Mouse (Mus musculus) kidney, postnatal 36 days (tissue): ENCODE measurements at regions not wholly inside any gene's neighbourhood (a gene's known extent, or its start where the extent isn't known, plus 50 kb on each side); places are given as distances from the start of the nearest gene placed in this dataset.

Experiments used
- DNase-seq, 2 experiments: peaks; one replicate each; pipeline ENCODE4 v3.0.0; 2021 to 2022; ENCODE audit warnings: mixed read lengths in 2 of 2

GRCm38 (mm10) chr6:104040450-104040849 lies 452.1 kb upstream of the Cntn6 start:
- DNase-seq = no peak

- DNase-seq = no peak
These were observed 436.6 kb upstream of the Cntn6 start for GRCm38 (mm10) chr6:104055996-104056395.

- no peak for DNase-seq
These were observed 430.8 kb upstream of the Cntn6 start for GRCm38 (mm10) chr6:104061692-104062263.

GRCm38 (mm10) chr6:104080581-104080980 lies 412.0 kb upstream of the Cntn6 start:
- DNase-seq = no peak

DNA sequence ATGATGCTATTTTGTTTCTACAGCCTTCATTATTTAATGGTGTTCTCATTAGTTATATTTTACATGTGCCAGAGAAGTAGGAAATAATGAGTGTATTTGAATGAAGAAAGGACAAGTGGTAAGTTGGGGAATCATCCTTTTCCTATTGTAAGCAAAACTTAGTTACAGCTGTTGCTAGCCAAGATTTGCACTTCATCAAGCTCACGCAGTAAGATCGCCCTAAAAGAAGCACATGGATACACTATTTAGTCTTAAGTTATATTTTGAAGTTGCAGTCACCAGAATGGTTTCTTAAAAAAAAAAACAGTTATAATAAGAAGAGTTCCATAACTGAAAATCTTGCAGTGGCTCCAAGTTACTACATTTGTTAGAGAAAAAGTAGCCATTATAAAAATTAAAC lies 410.3 kb upstream of the Cntn6 start:
- no peak for DNase-seq

GRCm38 (mm10) chr6:104108386-104108785 lies 384.2 kb upstream of the Cntn6 start:
- DNase-seq = no peak
